Mouse (Mus musculus): ENCODE results near the gene Tmem108. TPM values are rescaled to one million over a fixed set of nuclear protein-coding genes. Genes with fewer than 3 reads are reported as not detected.

The Tmem108 gene
- polyA plus RNA-seq, 1 experiment from 2014 or later: 5.5 TPM

GRCm38 (mm10) chr9:103573994-103574750, 187.5 kb downstream of the Tmem108 start:
- 9% methylated on average over 5 of the region's 5 CpGs for WGBS
- ATAC-seq (replicated peaks; ENCODE audit: low FRiP score, low read depth) (no peak), DNase-seq (ENCODE audit: low spot score) (peak; percentile 67)
- Histone ChIP-seq H3K9me3 (replicated peaks; ENCODE audit: low read length) (no peaks in the 10 kb centered on the region), H3K27me3 (ENCODE audit: insufficient read depth, low read length) (no peaks in the 10 kb centered on the region), H3K9ac (ENCODE audit: low read depth, low read length) (no peak overlapping the region), H3K4me1 (replicated peaks; ENCODE audit: insufficient read depth, low read length) (no peaks in the 10 kb centered on the region), H3K27ac (no peak overlapping the region), H3K4me2 (ENCODE audit: low read length) (no peak overlapping the region), H3K36me3 (ENCODE audit: insufficient read depth, low read length) (no peaks in the 10 kb centered on the region), H3K4me3 (replicated peaks; ENCODE audit: low read depth, low read length) (no peak overlapping the region)
- no peak for TF ChIP-seq CTCF (IDR thresholded peaks at IDR 0.05; ENCODE audit: low read depth)

DNA sequence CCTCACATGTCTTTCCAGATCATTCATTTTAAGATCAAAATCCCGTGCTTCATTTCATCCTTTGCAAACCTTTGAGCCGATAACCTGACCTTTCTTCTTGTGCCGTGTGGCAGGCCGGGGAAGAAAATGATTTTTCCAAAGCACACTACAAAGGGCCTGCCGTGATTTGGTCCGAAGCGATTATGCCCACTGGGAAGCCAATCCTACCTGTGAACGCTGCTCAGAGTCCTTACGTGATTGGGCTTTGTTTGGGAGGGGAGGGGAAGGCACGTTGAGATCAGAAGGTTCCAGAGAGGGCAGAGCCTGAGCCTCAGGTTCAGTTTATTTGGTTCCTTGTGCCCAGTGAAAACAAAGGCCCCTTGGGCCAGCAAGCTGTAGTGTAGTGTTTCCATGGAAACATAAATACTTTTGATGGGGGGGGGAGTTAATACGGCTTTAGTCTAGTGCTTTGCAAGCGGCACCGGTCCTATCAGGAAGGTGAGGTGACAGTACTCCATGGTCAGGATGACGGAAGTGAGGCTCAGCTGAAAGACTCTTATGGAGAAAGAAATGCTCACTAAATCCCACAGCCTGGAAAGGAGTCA, 191.4 kb downstream of the Tmem108 start:
- no peaks in the 10 kb centered on the region for H3K27me3 ChIP-seq (ENCODE audit: insufficient read depth, low read length)
- 76% methylated on average over 14 of the region's 14 CpGs for whole genome bisulfite sequencing
- no peak for ATAC-seq (replicated peaks; ENCODE audit: low FRiP score, low read depth)

DNA sequence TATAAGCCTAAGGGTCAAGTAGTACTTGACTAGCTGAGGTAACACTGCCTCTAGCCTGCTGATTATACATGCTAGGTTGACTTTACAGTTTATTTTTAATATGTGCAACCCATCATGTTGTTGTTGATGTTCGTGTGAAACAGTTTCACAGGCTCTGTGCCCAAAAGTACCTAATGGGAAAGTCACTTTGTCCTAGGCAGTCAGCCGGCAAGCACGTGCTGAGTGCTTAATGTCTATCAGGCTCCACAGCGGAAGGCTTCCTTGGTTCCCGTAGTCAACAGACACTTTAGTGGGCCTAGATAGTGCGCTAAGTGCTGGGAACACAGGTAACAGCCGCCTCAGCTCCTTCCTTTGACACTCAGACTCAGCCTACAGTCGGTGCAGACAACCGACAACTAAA, 192.7 kb downstream of the Tmem108 start:
- H3K27ac ChIP-seq: no peak overlapping the region
- ATAC-seq (replicated peaks; ENCODE audit: low FRiP score, low read depth): no peak
- no peaks in the 10 kb centered on the region for H3K4me1 ChIP-seq (replicated peaks; ENCODE audit: insufficient read depth, low read length)
- no peaks in the 10 kb centered on the region for H3K36me3 ChIP-seq (ENCODE audit: insufficient read depth, low read length)
- 83% methylated on average over 9 of the region's 9 CpGs for WGBS
- H3K27me3 ChIP-seq (ENCODE audit: insufficient read depth, low read length): no peaks in the 10 kb centered on the region
- no peak overlapping the region for H3K9ac ChIP-seq (ENCODE audit: low read depth, low read length)
- TF ChIP-seq CTCF (IDR thresholded peaks at IDR 0.05; ENCODE audit: low read depth): no peak
- H3K9me3 ChIP-seq (replicated peaks; ENCODE audit: low read length): no peaks in the 10 kb centered on the region
- no peak overlapping the region for H3K4me2 ChIP-seq (ENCODE audit: low read length)
- no peak for DNase-seq (ENCODE audit: low spot score)
- H3K4me3 ChIP-seq (replicated peaks; ENCODE audit: low read depth, low read length): no peak overlapping the region

More for the DNA sequence above, 191.4 kb downstream of the Tmem108 start:
- no peak for TF ChIP-seq CTCF (IDR thresholded peaks at IDR 0.05; ENCODE audit: low read depth)
- Histone ChIP-seq H3K4me3 (replicated peaks; ENCODE audit: low read depth, low read length) (no peak overlapping the region), H3K9me3 (replicated peaks; ENCODE audit: low read length) (no peaks in the 10 kb centered on the region), H3K4me2 (ENCODE audit: low read length) (no peak overlapping the region), H3K36me3 (ENCODE audit: insufficient read depth, low read length) (no peaks in the 10 kb centered on the region), H3K4me1 (replicated peaks; ENCODE audit: insufficient read depth, low read length) (no peaks in the 10 kb centered on the region), H3K27ac (no peak overlapping the region), H3K9ac (ENCODE audit: low read depth, low read length) (no peak overlapping the region)
- DNase-seq (ENCODE audit: low spot score): no peak

GRCm38 (mm10) chr9:103565186-103565585, 196.5 kb downstream of the Tmem108 start:
- Histone ChIP-seq H3K4me2 (ENCODE audit: low read length) (no peak overlapping the region), H3K36me3 (ENCODE audit: insufficient read depth, low read length) (no peaks in the 10 kb centered on the region), H3K4me1 (replicated peaks; ENCODE audit: insufficient read depth, low read length) (no peaks in the 10 kb centered on the region), H3K9ac (ENCODE audit: low read depth, low read length) (no peak overlapping the region), H3K4me3 (replicated peaks; ENCODE audit: low read depth, low read length) (no peak overlapping the region), H3K27me3 (ENCODE audit: insufficient read depth, low read length) (no peaks in the 10 kb centered on the region), H3K27ac (no peak overlapping the region), H3K9me3 (replicated peaks; ENCODE audit: low read length) (no peaks in the 10 kb centered on the region)
- DNase-seq (ENCODE audit: low spot score) (no peak), ATAC-seq (replicated peaks; ENCODE audit: low FRiP score, low read depth) (no peak)
- TF ChIP-seq CTCF (IDR thresholded peaks at IDR 0.05; ENCODE audit: low read depth): no peak
- WGBS: 90% methylated on average over 9 of the region's 9 CpGs

DNA sequence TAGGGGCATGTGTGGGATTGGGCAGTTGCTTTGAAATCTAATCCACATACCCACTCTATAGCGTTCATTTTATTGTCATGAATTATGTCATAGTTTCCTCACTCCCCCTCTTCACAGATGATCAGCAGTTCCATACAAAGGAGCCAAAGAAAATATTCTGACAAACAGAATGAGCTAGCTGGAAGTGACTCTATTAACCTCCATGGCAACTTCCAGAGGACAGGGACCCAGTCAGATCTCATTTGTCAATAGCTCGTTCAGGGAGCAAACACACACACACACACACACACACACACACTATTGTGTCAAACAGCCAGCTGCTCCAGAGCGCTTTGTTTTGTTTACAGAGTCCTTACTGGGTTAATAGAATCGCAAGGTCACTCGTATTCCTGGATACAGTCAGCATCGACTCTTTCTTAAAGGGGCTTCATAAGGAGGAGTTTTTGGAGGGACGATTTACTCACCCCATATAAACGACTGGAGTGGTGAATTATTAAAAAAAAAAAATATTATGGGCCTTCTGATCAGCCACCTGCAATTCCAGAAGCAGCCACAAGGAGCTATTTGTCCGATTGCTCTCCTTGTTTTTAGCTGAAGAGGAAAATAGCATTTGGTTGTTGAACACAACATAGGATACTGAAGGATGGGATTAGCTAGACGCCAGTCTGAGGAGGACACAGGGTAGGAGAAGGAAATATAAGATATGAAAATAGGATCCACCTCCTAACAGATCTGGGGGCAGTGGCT, 197.6 kb downstream of the Tmem108 start:
- no peaks in the 10 kb centered on the region for H3K9me3 ChIP-seq (replicated peaks; ENCODE audit: low read length)
- H3K36me3 ChIP-seq (ENCODE audit: insufficient read depth, low read length): no peaks in the 10 kb centered on the region
- H3K4me2 ChIP-seq (ENCODE audit: low read length): no peak overlapping the region
- no peaks in the 10 kb centered on the region for H3K4me1 ChIP-seq (replicated peaks; ENCODE audit: insufficient read depth, low read length)
- H3K9ac ChIP-seq (ENCODE audit: low read depth, low read length): no peak overlapping the region
- H3K27me3 ChIP-seq (ENCODE audit: insufficient read depth, low read length): no peaks in the 10 kb centered on the region
- DNase-seq (ENCODE audit: low spot score) (peak; percentile 79), ATAC-seq (replicated peaks; ENCODE audit: low FRiP score, low read depth) (peak; percentile 25; the same call in 1 of the 2 replicates)
- WGBS: 24% methylated on average over 10 of the region's 10 CpGs
- H3K4me3 ChIP-seq (replicated peaks; ENCODE audit: low read depth, low read length): no peak overlapping the region
- TF ChIP-seq CTCF (IDR thresholded peaks at IDR 0.05; ENCODE audit: low read depth): peak; percentile 66
- no peak overlapping the region for H3K27ac ChIP-seq

DNA sequence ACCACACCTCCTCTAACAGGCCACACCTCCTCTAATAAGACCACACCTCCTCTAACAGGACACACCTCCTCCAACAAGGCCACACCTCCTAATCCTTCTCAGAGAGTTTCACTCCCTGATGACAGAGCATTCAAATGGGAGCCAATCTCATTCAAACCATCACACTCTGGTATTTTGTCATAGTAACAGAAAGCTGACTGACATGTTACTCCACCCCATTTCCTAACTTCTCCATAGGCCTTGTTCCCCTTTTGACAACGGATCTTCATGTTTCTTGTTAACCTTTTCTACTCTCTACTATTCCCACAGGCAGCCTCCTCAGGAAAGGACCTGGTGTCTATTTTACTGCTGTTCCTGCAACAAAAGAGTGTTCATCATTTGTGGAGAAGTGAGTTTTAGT, 199.6 kb downstream of the Tmem108 start:
- 90% methylated on average over 1 of the region's 1 CpGs for WGBS
- H3K27me3 ChIP-seq (ENCODE audit: insufficient read depth, low read length): no peaks in the 10 kb centered on the region
- no peak overlapping the region for H3K9ac ChIP-seq (ENCODE audit: low read depth, low read length)

More for the DNA sequence above, 199.6 kb downstream of the Tmem108 start:
- H3K4me2 ChIP-seq (ENCODE audit: low read length): no peak overlapping the region
- DNase-seq (ENCODE audit: low spot score) (no peak), ATAC-seq (replicated peaks; ENCODE audit: low FRiP score, low read depth) (no peak)
- H3K9me3 ChIP-seq (replicated peaks; ENCODE audit: low read length): no peaks in the 10 kb centered on the region
- H3K4me1 ChIP-seq (replicated peaks; ENCODE audit: insufficient read depth, low read length): no peaks in the 10 kb centered on the region
- H3K36me3 ChIP-seq (ENCODE audit: insufficient read depth, low read length): no peaks in the 10 kb centered on the region
- no peak overlapping the region for H3K4me3 ChIP-seq (replicated peaks; ENCODE audit: low read depth, low read length)
- H3K27ac ChIP-seq: no peak overlapping the region
- no peak for TF ChIP-seq CTCF (IDR thresholded peaks at IDR 0.05; ENCODE audit: low read depth)

Measured in kidney, postnatal 0 days (tissue).